Mouse (Mus musculus): ENCODE data around the gene Vmn2r44. TPM values are rescaled to one million over a fixed set of nuclear protein-coding genes. Genes with fewer than 3 reads are reported as not detected.

Vmn2r44 gene
- not detected for total RNA-seq (2023)

DNA sequence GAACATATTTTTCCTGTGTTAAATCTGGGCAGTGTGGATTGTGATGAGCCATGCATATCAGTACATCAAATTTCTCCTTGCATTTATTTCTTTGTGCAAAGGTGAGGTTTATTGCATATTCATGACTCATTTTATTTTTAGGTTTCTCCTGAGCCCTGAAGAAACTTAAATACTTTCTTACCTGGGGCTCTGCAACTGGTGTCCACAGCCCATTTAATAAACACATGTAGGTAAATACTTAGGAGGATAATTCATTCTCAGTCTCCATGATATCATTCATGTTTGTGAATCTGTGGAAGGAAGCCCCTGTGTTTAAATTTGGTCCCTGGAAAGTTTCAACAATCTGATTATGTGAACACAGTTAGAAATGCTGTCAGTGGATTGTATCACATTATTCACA, at the start of gene Vmn2r44:
Vmn2r44 (minus strand) TSS at position 101 of the 400 bp plus-strand sequence.

Other genes starting within 250 kb of the Vmn2r44 start
- not detected for gene Vmn2r41, start 221.7 kb downstream of the Vmn2r44 start, total RNA-seq (2023)
- not detected for gene Vmn2r42, start 183.0 kb downstream of the Vmn2r44 start, total RNA-seq (2023)
- gene Vmn2r43, start 122.7 kb downstream of the Vmn2r44 start, total RNA-seq (2023) = not detected
- not detected for gene Vmn2r45, start 105.7 kb upstream of the Vmn2r44 start, total RNA-seq (2023)

All from neutrophil, adult 83 days (primary cell).